Mouse (Mus musculus): ENCODE data around the gene Tbxas1.

DNA sequence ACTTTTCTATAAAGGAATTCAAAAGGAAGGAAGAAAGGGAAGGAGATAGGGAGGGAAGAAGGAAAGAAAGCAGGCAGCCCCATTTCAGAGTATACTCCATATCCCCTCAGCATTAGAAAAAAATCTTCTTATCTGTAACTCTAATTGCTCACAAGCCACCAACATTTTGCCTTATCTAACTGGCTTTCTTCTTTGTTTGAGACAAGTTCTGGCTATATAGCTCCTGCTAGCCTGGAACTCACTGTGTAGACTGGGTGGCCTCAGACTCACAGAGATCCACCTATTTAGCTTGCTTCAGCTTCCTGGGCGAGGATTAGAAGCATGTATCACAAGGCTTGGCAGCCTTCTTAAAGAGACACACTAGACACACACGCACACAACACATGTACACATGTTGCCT is 23.5 kb upstream of the Tbxas1 start:
- no peak for TF ChIP-seq MEF2A (IDR thresholded peaks at IDR 0.05; ENCODE audit: borderline replicate concordance, low read depth, low read length)
- no peak for TF ChIP-seq EP300 (IDR thresholded peaks at IDR 0.05; ENCODE audit: low read length)
- no peak for TF ChIP-seq USF2 (conservative IDR thresholded peaks at IDR 0.05; ENCODE audit: low read depth, low read length)
- TF ChIP-seq POLR2A (IDR thresholded peaks at IDR 0.05; ENCODE audit: low read depth, low read length): no peak
- TF ChIP-seq CTCF (conservative IDR thresholded peaks at IDR 0.05 in 1 of 2, IDR thresholded peaks at IDR 0.05 in 1 of 2; ENCODE audit: low read depth in 2 of 2, low read length in 2 of 2): no peak
- TF ChIP-seq ZNF384 (IDR thresholded peaks at IDR 0.05; ENCODE audit: low read depth, low read length): no peak
- TF ChIP-seq GABPA (IDR thresholded peaks at IDR 0.05; ENCODE audit: insufficient replicate concordance, low read depth, low read length): no peak
- no peak for TF ChIP-seq MAX (IDR thresholded peaks at IDR 0.05; ENCODE audit: low read length)
- TF ChIP-seq TCF12 (IDR thresholded peaks at IDR 0.05; ENCODE audit: low read depth, low read length): no peak
- TF ChIP-seq HCFC1 (IDR thresholded peaks at IDR 0.05; ENCODE audit: low read depth, low read length): no peak
- TF ChIP-seq ELF1 (IDR thresholded peaks at IDR 0.05; ENCODE audit: low read depth, low read length): no peak
- TF ChIP-seq SIN3A (IDR thresholded peaks at IDR 0.05; ENCODE audit: low read length): no peak
- TF ChIP-seq CHD2 (IDR thresholded peaks at IDR 0.05; ENCODE audit: low read length): no peak
- no peak for TF ChIP-seq E2F4 (IDR thresholded peaks at IDR 0.05; ENCODE audit: insufficient replicate concordance, low read depth, low read length)

Measured in CH12.LX (cell line).